Mouse (Mus musculus) neutrophil, adult 59 days (primary cell): ENCODE measurements around the gene Mybpc1. TPM values are rescaled to one million over a fixed set of nuclear protein-coding genes. Genes with fewer than 3 reads are reported as not detected.

Experiments used
- total RNA-seq, 2 experiments: library from RNA; stranded (reverse); gene quantifications; 1 replicate in 1 of 2; 2 replicates in 1 of 2; pipeline ENCODE4 v1.2.4; 2023

Gene Mybpc1
- under 1 TPM in 1 of 2 experiments, not detected in 1; 0.18 TPM for total RNA-seq

GRCm38 (mm10) chr10:88604943-88605342 is at the start of gene Mybpc1:
TSS of gene Mybpc1 (minus strand) at chr10:88605152.

DNA sequence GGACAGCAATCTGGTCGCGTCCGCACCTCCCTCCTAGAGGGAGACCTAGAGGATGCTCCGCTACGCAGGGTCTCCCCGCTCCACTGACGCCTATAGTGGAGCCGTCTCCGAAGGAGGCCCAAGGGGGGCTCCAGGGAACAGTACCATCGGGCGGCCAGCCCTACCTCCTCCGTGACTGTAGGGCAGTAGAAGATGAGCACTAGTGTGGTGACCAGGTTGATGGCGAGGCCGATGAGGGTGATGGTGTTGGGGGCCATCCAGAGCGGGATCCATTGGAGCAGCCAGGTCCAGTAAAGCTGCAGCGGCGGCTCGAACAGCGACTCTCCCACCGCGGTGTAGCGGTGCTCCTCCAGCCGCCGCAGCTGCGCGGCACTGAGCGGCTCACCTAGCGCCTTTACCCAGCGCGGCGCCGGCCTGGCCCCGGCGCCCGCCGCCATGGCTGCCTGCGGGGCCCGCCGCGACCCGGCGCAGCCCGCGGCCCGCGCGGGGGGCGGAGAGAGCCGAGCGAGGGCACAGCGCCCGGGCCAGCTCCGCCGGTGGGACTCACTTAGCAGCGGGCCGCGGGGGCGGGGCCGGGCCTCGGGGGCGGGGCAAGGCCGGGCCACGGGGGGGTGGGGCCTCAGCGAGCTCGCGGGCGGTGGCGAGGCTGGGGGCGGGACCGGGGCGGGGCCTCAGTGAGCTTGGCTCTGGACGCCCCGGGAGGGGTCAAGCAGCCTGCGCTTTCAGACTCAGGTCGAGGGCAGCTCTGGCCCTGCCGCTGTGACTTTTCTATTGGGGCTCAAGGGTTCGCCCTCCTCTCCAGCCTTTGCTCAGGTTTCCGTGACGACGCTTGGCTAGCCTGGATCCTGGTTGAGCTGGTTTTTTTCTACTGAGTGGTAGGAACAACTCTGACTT is 101.3 kb downstream of the Mybpc1 start, which contains the start of gene Chpt1:
Gene Chpt1, minus strand, starts transcription at position 653 of the 894 bp plus-strand sequence.

Other genes starting within 250 kb of the Mybpc1 start
- gene Dram1, start 226.1 kb downstream of the Mybpc1 start, total RNA-seq, result 10 to 100 TPM; 32.3 to 33.9 TPM
- 10 to 100 TPM; 25.8 to 33.0 TPM for gene Gnptab, start 226.0 kb downstream of the Mybpc1 start, total RNA-seq
- gene Sycp3, start 145.6 kb downstream of the Mybpc1 start, total RNA-seq, result not detected
- gene Chpt1, start 101.1 kb downstream of the Mybpc1 start, total RNA-seq, result 1 to 10 TPM; 8.2 to 9.9 TPM
- gene Spic, start 79.9 kb upstream of the Mybpc1 start, total RNA-seq, result under 1 TPM; 0.62 to 0.79 TPM
- gene Arl1, start 125.7 kb upstream of the Mybpc1 start, total RNA-seq, result 10 to 100 TPM; 26.8 to 37.8 TPM
- 10 to 100 TPM in 1 of 2 experiments, 1 to 10 TPM in 1; 9.2 to 17.6 TPM for gene Utp20, start 221.7 kb upstream of the Mybpc1 start, total RNA-seq